Mouse (Mus musculus) liver, postnatal 0 days (tissue): ENCODE results near the gene R3hdm4.

ENCODE experiments used
- CTCF ChIP-seq: sonication (generic); IDR thresholded peaks from 2 replicates; pipeline ENCODE4 v1.5.1; 2016; ENCODE audit warnings: antibody characterized with exemption, low read depth
- EP300 ChIP-seq: IDR thresholded peaks from 2 replicates; pipeline ENCODE4 v1.6.1; 2016; ENCODE audit warnings: antibody characterized with exemption, low read depth, mild to moderate bottlenecking

DNA sequence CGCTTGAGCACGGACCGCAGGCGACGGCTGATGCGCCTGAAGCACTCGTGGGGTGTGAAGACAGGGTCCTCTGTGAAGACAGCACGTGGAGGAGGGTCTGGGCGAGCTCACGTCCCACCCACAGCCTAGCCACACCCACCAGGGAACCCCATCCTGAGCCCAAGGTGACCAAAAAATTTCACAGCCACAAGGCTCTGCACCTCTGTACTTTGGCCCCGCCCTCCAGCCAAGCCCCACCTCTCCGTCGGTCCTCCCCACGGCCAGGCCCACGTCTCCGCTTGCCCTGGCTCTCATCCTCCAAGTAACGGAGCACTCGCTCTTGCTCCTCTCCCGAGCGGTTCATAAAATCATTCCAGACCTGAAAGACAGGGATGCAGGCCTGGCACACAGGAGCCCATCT lies 8.6 kb downstream of the R3hdm4 start:
- no peak for TF ChIP-seq CTCF
- TF ChIP-seq EP300 = no peak
